Mouse (Mus musculus): ENCODE measurements around the gene Npas3.

GRCm38 (mm10) chr12:53302129-53302528 lies 53.7 kb downstream of the Npas3 start:
- TF ChIP-seq CTCF (IDR thresholded peaks at IDR 0.05; ENCODE audit: low read depth) (no peak), EP300 (IDR thresholded peaks at IDR 0.05; ENCODE audit: low read depth) (no peak)
